Mouse (Mus musculus) c-Kit-positive CD71-positive TER-119-positive erythroid progenitor cells, embryonic 14.5 days (primary cell): ENCODE measurements around the gene Brd3.
"Not testable (repeated sequence)": the region's sequence is repeated elsewhere in the genome, so short reads cannot be mapped to it uniquely, and the experiment has no call there.

Experiments used
- DNase-seq: peaks from one replicate; pipeline ENCODE4 v3.0.0-alpha.2; 2013; ENCODE audit warnings: low spot score

Brd3 gene

DNA sequence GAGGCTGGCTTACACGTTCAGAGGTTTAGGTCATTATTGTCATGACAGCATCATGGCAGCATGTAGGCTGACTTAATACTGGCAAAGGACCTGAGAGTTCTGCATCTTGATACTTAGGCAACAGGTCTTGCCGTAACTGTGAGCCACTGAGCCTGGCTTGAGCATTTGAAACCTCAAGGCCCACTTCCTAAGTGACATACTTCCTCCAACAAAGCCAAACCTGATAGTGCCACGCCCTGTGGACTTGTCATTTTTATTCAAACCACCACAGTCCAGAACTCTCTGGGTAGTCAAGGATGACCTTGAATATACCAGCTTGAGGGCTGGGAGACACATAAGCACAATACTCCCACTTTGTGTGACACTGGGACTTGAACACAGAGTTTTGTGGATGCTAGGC, 5.4 kb upstream of the Brd3 start:
- no peak for DNase-seq

DNA sequence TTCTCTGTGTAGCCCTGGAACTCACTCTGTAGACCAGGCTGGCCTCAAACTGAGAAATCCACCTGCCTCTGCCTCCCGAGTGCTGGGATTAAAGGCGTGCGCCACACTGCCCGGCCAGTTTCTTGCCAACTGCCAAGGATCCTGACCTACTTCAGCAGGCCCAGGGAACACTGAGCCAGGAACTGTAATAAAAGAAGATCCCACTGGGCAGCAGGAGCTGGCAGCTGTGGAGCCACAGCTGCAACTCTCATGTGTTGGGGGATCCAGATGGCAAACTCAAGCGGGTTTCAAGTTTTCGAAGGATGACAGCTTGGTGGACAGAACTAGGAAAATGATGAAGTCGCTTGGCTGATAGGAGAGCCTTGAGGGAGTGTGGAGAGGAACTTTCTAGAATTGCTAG, 3.2 kb upstream of the Brd3 start:
- DNase-seq = no peak

DNA sequence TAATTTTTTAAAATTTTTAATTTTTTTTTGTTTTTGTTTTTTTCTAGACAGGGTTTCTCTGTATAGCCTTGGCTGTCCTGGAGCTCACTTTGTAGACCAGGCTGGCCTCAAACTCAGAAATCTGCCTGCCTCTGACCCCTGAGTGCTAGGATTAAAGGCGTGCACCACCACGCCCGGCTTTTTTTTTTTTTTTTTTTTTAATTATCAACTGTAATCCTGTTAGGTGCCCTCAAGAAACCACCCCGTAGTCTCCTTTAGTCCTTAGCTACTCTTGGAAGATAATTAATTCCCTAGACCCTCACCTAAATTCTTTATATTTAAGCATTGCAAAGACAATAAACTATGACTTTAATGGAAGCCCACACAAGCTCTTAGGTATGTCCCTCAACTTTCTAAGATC, 804 bp downstream of the Brd3 start:
- DNase-seq = not testable (repeated sequence)

DNA sequence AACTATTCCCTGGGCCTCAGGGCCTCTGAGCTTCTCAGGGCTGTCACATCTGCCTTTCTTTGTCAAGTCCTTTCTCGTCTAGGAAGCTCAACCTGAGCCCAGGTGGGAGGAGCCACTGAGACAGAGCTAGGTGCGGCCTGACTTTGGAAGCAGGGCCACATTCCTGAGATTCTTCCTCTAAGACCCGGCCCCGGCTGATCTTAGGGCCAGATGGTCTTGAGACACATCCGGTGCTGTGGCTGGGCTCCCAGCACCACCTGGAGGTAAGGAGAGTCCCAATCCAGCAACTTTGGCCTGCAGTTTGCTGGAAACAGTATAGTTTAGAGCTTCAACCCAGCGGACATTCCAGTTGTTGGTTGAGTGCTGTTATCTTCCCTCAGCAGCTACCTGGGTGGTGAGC, 1.9 kb downstream of the Brd3 start:
- no peak for DNase-seq

DNA sequence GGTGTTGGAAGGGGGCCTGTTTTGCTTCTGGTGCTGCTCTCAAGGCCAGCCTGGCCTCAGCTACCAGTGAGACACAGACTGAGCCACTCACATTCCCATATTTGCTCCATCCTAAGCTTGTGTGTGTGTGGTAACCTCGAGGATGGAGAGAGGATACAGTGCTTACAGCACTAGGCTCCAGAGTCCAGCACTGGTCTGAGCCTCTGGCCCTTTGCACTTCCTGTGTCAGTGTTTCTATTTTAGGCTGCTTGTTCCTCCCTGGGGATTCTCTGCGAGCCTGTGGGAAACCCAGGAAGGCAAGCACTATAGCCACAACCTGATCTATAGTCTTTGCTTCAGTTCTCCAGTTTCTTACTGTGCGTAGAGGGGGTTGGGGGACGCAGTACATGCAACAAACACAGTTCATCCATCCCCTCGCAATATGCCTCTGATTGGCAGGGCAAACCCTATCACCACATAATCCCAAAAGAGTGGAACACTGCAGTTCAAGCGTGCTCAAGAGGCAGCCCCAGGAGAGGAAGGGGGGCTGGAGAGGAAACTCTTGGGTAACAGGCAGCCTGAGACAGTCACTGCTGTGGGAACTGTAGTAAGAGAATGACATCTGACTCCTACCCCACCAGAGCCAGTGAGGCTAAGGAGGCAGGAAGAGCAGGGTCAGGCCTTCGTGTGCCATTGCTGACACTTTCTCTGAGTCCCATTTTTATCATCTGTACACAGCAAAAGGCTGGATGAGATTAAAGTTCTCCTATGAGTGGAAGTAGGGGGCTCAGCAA, 3.2 kb downstream of the Brd3 start:
- DNase-seq = no peak

DNA sequence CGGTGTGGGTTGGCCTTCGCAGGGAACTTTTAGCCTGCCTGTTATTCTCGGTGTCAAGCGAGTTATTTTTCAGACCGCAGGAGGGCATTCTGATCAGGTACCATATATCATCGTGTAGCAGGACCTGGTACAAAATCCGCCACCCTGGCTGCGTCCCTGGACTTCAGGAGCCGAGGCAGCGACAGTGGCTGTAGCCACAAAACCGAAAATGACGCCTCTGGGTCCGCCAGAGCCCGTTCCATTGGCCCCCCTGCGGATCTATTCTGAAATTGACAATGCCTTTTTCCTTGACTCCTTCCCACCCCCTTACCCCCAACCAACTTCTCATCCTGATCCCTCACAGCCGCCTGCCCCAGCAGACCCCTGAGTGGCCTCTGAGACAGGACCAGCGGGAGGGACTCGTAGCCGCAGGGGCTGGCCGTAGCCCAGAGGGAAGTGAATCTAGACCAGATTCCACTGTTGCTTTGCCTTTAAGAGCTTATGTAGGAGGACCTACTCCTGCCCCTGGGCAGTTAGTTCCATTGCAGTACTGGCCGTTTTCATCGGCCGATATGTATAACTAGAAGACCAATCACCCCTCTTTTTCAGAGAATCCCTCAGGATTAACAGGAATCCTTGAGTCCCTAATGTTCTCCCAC, 11.0 kb downstream of the Brd3 start:
- no peak for DNase-seq

DNA sequence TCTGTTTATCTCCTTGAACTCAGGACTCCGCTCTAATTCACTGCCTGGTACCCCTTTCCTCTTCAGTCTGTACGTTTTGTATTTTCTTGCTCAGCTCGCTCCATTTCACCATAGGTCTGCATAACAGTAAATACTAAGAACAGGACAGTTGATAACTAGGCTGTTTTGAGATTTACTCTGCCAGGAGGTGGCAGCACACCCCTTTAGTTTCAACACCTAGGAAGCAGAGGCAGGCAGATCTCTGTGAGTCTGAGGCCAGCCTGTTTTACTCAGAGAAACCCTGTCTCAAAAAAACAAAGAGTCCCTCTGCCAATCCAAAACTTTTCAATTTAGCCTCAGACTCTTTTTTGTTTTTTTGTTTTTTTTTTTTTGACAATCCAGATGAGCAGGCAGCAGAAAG, 13.5 kb downstream of the Brd3 start:
- DNase-seq = no peak

DNA sequence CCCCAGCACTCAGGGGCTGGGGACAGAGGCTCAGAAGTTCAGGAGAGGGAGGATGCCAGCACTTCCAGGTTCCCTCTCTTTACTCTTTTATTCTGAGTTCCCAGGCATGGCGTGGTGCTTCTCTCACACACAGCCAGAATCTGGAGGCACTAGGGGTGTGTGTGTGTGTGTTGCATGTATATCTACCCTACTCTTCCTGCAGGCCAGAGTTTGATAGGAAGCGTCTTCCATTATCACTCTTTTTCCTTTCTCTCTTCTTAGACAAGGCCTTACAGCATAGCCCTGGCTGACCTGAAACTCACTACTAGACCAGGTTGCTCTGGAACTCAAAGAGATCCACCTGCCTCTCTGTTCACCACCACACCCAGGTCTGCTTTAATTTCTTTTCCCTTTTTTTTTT, 16.5 kb downstream of the Brd3 start:
- no peak for DNase-seq

DNA sequence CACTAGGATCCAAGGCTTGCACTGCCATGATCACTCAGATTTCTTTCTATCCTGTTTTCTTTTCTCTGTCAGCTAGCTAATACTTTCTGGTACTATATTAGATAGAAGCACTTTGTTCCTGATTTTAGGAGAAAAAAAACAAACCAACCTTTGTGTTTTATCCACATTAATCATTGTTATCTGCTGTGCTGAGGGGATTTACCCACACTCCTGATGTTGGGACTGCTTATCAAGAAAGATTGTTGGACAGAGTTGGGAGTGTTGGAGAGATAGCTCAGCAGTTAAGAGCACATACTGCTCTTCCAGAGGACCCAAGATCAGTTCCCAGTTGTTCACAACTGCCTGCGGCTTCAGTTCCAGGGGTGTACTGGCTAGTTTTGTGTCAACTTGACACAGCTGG, 19.1 kb downstream of the Brd3 start:
- no peak for DNase-seq

DNA sequence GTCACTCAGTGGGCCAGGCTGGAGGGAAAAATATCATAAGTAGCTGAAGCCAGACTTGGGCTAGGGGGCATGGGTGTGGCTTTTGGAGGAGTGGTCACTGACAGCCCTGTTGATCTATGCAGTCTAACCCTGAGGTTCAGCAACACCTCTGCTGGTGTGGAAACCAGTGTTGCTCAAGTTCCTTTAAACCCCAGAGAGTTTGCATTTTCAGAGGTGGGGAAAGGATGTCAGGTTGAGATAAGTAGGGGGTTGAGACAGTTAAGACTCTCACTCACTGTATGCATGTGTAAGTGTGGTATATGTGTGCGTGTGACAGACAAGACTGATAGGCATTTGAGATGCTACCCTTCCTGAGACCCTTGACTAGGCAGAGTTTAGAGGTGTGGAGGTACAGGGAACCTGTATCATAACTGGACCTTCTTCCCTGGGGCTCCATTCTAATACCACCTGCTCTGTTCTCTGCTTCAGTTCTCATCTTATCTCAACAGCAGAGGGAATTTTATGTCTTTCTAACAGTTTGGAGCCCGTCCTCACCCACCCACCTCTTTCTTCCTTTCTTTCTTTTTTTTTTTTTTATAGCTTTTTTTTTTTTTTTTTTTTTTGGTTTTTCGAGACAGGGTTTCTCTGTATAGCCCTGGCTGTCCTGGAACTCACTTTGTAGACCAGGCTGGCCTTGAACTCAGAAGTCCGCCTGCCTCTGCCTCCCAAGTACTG, 20.0 kb downstream of the Brd3 start:
- DNase-seq = no peak

DNA sequence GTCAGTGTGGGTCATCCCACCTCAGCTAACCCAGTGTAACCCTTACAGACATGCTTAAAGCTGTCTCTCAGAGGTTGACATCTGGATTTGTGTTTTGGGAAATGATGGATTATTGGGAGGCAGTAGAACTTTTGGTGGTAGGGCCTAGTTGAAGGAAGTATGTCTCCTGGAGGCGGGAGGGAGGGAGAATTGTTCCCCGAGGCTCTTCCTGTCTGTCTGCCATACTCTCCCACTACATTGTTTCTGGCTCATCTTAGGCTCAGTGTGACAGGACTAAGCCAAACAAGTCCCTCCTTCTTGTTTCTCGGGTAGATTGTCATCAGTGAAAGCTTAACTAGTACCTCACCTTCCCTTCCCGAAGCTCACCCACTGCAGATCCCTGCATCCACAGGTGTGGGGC, 20.7 kb downstream of the Brd3 start:
- DNase-seq = no peak

DNA sequence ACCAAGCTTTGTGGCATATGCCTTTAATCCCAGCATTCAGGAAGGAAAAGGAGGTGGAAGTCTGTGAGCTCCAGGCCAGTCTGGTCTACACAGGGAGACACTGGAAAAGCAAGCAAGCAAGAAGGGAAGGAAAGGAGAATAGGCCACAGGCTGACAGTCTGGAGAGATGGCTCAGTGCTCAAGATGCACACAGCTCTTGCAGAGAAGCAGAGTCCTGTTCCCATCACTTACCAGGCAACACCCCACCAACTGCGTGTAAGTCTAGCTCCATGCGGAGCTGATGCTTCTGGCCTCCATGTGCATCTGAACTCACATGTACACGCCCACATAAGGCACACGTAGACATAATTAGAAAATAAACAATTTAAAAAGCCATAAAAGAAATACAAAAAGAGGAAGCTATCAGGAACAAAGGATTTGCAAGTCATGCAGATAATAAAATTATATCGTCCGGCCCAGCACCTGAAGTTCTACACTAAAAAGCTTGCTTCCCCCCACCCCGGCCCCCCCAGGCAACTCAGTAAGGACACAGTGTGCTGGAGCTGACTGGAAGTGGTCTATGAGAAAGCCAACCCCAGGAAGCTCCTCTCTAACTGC, 25.1 kb downstream of the Brd3 start:
- no peak for DNase-seq

DNA sequence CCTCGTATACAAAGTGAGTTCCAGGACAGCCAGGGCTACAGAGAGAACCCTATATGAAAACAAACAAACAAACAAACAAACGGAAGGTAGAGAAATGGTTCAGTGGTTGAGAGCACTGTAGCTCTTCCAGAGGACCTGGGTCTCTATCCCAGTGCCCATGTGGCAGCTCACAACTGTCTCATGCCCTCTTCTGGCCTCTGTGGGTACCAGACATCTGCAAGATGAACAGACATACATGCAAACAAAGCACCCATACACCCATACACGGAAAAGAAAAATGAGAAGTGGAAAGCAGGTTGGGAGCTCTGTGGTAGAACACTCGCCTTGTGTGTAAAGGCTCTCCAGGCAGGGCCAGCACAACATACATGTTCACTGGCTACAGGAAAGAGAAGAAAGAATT, 27.1 kb downstream of the Brd3 start:
- no peak for DNase-seq

DNA sequence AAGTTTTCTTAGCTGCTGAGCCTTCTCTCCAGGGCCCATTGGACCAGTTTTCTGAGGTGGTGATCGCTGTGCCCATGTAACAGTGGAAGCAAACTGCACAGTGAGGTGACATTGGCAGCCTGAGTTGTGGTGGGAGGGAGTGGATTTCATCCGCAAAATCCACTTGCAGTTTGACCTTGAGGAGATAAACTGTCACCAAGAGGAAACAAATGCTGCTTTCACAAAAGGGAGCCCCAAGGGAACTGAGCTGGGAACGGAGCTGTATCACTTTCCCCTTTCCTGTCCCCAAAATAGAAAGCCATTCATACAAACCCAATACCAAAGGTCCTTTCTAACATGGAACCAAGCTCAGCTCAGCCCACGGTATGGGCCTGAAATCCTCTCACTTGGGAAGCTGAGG, 27.6 kb downstream of the Brd3 start:
- no peak for DNase-seq

DNA sequence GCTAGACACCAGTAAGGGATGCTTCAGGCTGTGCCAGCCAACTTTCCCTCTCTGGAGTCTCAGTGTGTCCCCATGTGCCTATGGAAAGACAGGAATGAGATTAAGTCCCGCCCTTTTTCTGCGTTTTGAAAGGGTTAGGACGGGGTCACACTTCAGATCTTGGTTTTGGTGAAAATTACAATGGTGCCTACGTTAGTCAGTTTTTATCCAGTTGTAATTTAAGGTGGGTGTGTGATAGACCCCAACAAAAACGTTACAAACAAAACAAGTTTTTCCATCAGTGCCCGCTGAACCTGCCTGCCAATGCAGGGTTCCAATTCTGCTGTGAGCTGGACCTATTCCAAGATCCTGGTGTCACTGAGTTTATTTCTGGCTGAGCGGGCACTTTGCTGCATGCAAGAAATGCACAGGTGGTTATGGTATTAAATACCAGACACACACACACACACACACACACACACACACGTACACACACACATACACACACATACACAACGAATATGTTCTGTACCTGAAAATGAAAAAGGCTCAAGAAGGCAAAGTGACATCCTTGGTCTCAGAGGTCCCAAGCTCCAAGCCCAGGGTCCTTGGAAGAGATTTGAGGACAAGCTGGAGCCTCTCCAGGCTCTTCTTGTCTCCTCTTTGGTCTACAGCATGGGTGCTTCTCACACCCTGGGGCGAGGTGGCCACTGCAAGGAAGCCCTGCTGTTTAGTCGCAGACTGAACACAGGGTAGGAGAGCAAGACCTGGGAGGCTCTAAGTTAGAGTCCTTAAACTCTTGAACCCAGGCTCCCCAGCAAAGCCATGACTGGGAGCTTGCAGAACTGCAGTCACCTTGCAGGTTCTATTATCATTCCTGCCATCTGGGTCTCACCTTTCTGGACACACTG, 30.9 kb downstream of the Brd3 start:
- no peak for DNase-seq

DNA sequence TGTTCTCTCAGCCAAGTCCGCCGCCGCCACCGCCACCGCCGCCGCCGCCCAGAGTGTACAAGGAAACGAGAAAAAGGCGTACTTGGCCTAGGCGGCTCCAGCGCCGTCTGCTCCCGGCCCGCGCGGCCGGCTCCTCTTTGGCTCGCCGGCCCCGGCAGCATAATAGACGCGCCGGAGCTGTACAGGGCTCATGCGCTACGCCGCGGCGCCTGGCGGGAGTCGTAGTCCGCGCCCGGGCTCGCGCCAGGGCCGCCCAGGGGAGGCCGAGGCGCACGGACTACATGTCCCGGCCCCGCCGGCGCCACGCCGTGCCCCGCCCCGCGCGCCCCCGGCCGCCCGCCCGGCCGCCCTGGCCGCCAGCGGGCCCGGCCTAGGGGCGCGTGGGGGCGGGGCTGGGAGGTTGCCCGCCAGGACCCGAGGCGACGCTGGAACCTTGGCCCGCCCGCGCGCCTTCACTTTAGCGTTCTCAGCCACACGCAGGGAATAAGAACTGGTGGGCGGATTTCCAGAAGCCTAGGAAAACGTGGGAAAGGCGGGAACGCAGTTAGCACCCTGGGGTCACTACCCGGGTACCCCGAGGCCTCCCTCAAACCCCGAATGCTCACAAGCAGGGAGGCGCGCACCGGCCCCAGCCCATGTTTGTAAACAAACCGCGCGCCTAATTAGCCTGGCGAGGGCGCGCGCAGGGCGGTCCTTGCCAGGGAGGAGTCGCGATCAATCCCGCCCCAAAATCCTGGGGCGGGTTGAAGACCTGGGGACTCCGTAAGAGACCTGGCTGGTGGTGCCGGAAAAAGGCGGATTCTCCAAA, 31.8 kb downstream of the Brd3 start:
- DNase-seq = peak; percentile 81

DNA sequence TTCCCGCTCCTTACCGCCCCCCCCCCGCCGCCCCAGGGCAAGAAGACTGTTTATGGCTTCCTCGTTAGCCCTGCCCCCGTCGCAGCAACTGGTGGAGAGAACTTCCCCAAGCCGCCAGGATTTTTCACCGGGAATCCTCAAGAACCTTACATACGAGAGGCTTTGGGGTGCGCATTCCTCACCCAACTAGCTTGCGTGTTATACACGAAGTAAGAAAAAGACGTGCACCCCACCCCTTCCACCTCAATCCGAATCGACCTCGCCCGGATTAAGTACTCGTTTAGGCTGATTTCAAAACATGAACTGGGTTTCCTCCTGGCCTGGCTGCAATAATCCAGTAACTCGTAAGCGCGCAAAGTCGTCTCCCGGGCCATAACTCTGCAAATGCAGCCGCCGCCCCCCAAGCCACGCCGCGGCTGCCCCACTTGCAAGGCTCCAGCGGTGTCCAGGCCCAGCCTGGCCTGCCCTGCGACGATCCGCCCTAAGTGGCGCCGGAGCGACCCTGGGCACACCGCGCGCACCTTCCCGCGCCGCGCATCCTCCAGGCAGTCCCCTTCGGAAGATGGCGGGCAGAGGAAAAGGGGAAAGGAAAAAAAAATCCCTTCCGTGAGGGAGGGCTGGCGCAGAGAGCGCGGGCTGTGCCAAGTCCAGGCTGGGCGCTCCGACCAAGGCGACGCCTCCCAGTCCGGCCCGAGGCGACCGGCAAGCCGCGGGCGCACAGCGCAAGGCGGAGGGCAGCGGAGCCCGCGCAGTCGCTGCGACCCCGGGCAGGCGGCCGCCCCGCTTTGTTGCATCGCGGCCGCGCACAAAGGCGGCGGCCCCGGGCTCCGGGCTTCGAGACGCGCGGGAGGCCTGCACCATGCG, 32.6 kb downstream of the Brd3 start:
- DNase-seq = no peak

DNA sequence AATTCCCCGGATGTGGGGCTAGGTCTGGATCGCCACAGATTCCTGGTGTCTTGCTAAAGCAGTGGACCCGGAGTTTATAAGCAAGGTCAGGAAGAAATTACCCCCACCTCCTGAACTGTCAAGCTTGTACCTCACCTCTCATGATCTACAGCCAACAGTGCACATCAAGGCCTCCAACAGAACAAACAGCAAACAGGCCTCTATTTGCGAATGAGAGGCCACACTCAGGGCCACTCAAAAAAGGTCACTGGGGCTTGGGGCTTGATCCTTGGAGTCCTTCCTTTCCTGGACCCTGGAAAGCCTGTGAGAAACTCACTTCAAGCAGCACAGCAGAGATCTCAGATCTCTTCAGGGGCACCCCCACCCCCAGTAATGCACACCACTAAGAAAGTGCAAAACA, 33.6 kb downstream of the Brd3 start:
- DNase-seq = no peak

DNA sequence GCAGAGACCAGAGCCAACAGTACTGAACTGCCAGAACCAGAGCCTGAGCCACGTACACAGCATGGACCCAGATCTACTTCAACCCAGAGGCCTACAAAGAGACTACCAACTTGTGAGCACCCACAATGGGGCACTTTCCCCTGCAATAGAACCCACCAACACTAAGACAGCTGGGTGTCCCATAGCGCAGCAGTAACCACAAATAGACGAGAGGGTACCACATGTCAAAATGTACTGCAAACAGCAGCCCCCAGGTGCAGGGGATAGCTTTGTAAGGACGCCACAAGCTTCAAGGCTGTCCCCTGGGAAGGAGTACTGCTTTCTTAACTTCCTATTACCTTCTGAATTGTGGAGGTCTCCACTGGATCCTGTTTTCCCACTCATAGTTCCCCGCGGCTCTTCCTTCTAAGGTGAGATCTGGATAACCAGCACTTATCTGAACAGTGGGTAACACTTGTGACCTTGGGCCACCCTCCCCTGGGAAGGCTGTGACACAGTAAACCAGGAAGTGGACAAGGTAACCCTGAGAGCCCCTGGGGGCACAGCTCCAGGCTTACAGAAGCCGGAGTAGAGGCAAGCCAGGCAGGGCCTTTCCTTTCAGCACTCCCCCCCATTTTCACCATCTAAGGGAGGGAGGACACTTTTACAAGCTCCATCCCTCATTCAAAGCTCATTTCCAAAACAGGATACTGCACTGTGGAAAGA, 34.2 kb downstream of the Brd3 start:
- no peak for DNase-seq
